Mouse (Mus musculus): Measurements from ENCODE around the gene Haao.

GRCm38 (mm10) chr17:83810285-83810684 is 37.5 kb downstream of the Haao start:
- no peak for TF ChIP-seq CTCF (IDR thresholded peaks at IDR 0.05; ENCODE audit: low read depth)
- TF ChIP-seq EP300 (IDR thresholded peaks at IDR 0.05; ENCODE audit: low read depth) = no peak
